Mouse (Mus musculus): ENCODE data around the gene Dact3.

Gene Dact3

DNA sequence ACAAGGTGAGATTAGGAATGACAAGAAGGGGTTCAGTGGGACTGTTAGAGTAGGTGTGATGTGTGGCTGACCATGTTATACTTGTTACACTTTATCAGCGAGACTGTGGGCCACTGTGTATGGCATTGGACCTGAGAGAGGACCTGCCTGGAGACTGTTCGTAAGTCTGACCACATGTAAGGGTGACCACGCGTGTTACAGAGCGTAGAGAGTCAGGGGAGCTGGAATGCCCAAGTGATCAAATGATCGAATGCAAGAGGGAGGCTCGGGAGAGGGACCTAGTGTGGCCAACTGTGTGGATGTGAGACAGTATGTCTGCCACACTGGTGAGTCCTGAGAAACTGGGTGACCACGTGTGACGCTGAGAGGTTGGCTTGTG is 17.2 kb downstream of the Dact3 start:
- DNase-seq (ENCODE audit: low spot score), result no peak

DNA sequence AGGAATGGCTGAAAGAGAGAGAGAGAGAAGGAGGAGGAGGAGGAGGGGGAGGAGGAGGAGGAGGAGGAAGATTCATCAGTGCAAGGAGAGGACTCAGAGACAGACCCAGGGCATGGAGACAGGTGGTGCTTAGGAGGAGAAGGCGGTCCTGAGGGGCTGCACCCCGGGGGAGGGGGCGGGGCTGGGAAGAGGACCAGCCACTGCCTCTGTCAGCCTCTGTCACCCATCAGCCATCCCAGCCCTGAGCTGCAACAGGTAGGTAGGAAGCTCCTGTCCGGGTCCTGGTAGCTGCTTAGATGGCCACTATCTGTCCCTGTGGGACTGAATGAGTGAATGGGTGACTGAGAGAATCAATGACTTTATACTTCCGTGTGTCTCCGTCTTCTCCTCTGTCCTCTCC is 18.5 kb downstream of the Dact3 start:
- no peak for DNase-seq (ENCODE audit: low spot score)

DNA sequence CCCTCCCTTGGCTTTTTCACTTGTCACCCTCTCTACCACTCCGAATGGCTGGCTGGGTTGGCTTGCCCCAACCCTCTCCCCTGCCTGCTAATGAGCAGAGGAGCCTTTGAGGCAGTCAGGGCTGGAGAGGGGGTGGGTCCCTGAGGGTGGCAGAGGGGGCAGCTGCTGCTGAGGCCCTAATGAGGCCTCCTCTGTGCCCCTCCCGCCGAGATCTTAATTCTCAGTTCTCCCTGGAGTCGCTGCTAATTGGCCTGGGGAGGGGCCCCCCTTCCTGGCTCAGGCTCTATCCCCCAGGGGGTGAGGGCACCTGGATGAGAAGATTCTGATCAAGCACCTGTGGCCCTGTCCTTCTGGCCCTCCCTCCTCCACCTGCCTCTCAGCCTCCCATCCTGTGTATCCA is 19.2 kb downstream of the Dact3 start:
- DNase-seq (ENCODE audit: low spot score), result no peak

DNA sequence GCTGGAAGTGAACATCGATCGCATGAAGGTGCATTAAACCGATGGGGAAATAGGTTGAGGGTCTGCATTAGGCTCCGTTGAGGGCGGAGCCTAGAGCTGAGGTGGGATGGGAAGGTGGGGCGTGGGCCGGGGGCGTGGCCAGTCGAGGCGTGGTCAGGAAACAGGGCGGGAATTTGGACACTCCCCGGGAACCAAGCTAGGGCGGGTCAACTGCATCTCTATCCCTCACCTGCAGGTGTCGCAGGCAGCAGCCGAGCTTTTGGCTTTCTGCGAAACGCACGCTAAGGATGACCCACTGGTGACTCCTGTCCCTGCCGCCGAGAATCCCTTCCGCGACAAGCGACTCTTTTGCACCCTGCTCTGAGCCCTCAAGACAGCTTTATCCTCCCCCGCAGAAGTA is 19.9 kb downstream of the Dact3 start:
- DNase-seq (ENCODE audit: low spot score), result no peak

DNA sequence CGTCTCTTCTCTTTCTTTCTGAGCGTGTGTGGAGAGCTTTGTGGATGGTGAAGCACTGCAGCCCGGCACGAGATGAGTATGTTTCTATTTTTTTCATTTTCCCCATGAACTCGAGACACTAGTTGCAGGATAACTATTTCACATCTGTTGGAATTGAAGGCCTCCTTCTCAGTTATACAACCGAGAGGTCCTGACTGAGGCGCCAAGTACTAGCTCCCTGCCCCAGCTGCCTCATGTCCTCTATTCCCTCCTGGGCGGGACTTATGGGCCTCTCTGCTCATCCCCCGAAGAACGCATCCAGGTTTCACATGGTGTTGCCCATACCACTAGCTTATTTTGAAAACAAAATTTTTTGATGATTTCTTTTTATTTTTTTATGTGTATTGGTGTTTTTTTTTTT is 20.4 kb downstream of the Dact3 start:
- no peak for DNase-seq (ENCODE audit: low spot score)

DNA sequence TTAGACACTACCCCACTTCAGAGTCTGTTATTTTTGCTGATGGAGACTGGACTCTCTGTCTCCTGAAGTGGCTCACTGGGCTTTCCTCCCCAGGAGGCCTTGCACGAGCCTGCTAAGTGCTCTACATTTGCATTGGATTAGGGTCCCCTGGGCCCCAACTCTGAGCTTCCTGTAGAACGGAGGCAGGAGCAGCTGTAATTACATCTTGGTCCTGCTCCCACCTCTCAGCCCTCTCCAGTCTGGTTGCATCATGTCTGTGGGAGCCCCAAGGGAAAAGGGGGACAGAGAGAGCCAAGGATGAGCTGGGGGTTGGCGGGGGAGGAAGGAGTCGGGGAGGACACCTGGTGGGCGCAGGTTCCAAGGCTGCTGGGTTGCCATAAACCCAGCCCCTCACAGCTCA is 25.4 kb downstream of the Dact3 start:
- DNase-seq (ENCODE audit: low spot score), result no peak

DNA sequence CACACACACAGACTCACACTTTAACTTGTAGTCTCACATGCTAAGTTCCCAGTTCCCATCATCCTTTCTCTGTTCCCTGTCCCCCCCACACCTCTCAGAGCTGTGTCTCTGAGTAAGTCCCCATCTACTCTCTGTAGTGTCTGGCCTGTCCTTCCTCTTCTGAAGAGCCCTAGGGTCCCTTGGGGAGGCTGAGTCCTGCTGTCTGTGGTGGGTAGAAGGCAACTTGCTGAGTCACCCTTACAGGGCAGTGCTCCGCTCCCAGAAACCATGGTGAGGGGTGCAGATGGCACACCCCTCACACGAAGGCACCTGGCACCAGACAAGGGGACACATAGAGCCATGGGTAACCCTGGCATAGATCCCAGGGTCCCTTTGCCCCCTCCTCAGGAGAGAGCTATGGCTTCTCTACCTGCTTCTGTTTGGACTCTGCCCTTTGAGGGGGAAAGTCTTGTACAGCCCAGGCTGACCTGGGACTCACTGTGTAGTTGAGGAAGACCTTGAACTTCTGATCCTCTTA is 28.4 kb downstream of the Dact3 start:
- no peak for DNase-seq (ENCODE audit: low spot score)

DNA sequence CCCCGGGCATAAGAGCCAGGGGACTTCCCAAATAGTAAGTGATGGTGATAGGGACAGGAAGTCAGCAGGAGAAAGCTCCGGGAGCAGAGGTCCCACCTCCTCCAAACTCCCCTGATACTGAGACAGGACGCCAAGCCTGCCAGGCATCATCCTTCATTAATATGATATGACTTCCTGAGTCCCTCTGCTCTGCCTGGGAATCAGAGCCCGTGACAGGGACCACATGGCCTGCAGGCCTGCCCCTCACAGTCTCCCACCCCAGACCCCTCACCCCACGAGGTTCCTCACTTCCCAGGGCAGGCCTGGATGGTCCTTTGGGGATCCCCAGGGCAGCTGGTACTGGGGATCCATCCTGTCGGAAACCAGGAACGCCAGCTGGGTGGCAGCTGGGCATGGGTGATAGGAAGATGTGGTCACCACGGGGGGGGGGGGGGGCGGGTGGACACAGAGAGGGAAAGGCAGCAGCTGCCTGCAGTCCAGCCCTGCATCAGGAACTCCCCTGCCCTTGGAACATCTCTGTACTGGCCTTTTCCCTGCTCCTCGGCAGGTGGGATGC is 29.1 kb downstream of the Dact3 start:
- no peak for DNase-seq (ENCODE audit: low spot score)

DNA sequence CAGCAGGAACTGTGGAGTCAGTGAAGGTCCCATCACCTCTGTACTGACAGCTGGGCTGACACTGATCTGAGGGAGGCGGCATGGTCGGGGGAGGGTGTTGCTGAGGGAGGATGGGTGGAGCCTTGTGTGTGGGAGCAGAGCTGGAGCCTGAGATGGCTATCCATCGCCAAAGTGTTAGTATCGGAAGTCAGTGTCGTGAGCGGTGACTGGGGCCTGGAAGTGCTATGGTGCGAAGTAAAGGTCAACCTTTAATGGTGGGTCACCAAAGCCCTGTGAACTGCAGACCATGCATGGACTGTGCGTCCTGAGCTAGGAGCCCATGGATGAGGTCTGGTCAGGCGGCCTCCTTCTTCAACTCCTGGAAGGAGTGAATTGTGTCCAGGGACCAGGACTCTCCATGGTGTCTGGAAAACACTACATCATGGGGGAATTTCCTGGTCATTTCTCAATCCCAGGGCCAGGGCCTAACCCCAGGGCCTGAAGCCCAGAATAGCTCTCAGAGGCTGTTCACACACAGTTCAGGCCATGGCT is 30.4 kb downstream of the Dact3 start:
- DNase-seq (ENCODE audit: low spot score), result peak; percentile 61

DNA sequence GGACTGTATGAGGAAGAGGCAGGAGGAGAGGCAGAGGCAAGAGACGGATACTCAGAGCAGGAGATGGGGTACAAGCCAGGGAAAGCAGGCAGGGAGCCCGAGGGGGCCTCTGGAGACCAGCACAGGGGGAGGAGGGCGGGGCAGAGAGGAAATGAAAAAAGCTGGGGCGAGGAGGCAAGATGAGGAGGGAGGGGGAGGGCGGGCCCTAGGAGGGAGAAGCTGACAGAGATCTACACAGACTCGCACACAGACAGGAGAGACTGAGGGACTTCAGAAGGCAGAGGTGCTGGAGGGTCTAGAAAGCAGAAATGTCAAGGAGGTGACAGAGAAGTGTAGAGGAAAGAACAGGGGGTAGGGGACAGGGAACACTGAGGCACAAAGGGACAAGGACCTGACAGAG is 31.2 kb downstream of the Dact3 start, which contains the start of gene Ptgir:
Ptgir (plus strand) TSS at position 210 of the 400 bp plus-strand sequence.
- DNase-seq (ENCODE audit: low spot score), result no peak

DNA sequence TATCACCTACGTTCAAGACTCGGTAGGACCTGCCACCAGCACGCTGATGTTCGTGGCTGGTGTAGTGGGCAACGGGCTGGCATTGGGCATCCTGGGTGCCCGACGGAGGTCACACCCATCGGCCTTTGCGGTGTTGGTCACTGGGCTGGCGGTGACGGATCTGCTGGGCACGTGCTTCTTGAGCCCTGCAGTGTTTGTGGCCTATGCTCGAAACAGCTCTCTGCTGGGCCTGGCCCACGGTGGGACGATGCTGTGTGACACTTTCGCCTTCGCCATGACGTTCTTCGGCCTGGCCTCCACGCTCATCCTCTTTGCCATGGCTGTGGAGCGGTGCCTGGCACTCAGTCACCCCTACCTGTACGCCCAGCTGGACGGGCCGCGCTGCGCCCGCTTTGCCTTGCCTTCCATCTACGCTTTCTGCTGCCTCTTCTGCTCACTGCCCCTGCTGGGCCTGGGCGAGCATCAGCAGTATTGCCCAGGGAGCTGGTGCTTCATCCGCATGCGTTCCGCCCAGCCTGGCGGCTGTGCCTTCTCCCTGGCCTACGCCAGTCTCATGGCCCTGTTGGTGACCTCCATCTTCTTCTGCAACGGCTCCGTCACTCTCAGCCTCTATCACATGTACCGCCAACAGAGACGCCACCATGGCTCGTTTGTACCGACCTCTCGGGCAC is 31.9 kb downstream of the Dact3 start:
- DNase-seq (ENCODE audit: low spot score), result no peak

DNA sequence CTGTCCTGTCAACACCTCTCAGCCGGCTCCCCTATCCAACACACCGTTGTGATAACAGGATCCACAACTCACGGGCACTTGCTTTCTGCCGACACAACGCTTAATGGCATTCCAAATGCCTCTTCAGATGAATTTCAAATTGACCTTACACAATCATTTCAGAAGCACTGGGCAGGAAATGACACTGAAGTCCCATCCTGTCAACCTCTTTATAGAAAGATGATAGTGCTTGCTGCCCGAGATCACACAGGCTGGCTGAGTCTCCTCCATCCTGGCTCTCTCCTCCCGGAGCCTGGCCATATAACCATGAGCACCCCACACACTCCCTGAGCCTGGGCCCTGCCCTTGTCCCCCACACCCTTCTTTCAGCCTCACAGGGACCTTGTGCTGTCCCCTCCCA is 32.7 kb downstream of the Dact3 start:
- no peak for DNase-seq (ENCODE audit: low spot score)

DNA sequence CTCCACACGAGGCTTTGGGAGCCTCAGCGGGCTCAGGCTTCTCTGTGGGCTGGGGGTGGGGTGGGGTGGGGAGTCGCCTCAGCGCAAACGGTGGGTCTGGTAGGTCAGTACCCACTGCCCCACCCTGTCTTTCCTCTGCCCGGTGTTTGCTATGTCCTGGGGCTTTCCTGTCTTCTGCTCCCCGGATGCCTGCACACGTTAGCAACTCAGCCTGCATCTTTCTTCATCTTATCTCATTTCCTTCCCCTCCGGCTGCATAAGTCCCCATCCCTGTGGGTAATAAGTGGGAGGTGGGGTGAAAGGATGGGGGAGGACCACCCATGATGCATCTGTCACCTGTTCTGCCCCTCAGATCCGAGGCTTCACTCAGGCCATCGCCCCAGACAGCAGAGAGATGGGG is 33.2 kb downstream of the Dact3 start:
- no peak for DNase-seq (ENCODE audit: low spot score)

DNA sequence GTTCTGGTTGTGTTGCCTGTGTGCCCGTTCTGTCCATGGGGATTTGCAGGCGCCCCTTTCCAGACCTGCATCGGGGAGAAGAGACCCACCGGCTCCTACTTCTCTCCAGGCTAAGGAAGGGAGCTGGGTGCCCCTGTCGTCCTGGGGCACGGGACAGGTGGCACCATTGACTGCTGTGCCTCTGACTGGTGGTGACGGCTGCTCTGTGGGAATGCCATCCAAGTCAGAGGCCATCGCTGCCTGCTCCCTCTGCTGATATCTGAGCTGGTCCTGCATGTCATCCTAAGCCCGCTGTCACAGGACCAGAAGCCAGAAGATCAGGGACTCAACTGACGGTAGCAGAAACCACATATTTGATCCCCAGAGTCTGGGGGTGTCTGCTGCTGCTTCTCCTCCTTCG is 33.7 kb downstream of the Dact3 start:
- no peak for DNase-seq (ENCODE audit: low spot score)

DNA sequence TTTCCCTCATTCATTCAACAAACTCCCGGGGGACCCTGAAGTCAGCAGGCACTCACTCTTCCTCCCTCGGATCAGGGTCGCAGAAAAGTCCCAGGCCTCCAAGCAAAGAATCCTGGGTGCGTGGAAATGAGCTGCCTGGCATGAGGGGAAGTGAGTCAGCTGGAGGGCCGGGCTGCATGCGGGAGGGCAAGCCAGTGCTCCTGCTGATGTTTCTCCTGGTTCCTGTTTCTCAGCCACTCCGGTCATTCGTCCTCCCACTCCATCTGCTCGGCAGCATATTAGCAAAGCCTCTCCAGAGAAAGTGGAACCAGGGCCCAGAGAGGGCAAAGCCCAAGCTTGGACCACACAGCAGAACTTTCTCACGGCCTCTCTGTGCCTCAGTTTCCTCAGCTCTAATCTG is 34.8 kb downstream of the Dact3 start:
- DNase-seq (ENCODE audit: low spot score), result no peak

DNA sequence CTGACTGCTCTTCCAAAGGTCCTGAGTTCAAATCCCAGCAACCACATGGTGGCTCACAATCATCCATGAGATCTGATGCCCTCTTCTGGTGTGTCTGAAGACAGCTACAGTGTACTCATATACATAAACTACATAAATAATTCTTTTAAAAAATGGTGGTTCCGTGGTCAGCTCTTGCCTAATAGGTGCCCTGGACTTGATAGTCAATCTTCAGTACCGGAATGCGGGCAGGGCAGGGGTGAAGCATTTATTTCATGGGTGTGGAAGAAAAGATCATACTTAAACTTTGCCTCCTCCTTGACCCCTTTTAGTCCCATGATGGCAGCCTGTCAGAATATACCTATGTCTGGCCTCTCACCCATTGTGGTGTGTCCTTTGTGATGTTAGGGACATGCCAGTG is 36.8 kb downstream of the Dact3 start:
- DNase-seq (ENCODE audit: low spot score), result no peak

DNA sequence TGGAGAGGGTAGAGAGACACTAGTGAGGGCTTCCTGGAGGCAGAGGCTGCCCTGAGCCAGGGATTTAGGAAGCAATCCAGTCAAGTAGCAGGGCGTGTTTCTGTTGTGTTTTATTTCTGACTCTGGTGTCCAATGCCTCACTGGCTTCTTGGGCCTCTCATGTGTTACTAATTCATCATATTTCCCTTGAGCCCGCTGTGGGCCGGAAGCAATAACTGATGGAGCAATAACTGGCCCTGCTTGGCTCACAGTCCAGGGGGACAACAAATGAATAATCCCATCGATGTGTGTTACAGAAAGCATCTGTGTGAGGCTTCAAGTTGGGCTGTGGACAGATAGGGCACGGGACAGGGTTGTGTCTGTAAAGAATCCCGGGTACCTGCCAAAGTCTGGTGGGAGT is 37.2 kb downstream of the Dact3 start:
- peak; percentile 63 for DNase-seq (ENCODE audit: low spot score)

DNA sequence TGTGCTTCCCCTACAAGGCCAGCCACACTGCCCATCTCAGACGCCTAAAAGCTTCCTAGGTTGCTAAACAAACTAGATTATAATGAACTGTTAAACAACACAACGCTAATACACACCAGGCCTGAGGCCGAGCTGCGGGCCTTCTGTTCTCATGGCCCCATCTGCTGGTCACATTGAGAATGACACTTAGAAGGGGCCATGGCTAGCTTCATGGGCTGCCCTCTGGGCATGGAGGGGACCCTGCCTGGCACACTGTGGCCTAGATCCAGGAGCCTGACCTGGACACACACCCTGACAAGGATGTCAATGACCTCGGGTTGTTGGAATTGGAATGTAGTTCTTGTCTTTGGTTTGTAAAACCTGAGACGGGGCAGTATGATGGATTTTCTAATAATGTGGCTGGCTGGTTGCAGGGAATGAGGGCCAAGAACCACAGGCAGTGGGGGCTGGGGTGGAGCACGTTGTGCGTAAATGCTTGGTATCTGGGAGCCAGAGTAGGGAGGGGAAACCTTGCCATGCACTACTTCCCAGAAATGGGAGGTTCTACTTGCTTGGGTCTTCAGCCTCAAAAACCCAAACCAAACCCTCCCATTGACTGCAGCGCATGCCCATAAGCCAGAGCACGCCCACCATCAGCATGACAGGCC is 38.8 kb downstream of the Dact3 start:
- DNase-seq (ENCODE audit: low spot score), result peak; percentile 73

DNA sequence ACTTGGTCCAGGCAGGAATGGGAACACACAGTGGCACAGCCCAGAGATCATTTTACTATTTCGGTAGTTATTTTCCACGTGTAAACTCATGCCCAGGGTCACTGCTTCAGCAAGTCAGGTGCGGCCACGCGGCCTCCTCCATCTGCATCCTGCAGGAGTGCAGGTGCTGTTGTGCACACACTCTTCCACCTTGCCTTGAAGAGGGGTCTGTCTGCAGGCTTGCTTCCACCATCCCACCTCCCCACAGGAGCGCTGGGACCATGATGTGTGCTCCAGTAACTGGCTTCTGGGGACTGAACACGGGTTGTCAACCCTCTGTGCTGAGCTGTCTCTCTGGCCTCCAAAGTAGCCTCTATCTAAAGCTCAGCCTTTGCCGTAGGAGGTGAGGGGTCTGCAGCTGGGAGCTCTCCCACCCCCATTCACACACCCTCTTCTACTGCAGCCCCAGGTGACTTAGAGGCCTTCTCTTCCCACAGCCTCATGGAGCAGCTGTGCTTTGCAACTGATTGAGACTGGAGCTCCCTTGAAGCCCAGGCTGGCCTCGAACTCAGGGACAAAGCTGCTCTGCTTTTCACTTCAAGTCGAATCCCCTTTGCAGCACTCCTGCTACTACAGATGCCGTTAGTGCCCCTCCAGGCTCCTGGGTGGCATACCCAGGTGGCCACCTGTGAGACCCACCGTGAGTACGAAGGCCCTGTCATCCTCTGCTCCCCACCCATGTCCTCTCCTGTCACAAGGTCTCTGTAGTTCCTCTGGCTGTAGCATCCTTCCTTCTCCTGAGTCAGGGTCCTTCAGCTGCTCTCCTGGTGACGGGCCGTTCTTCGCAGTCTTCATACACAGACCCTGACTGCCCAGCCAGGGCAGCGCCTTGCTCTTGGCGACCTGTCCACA is 39.6 kb downstream of the Dact3 start:
- no peak for DNase-seq (ENCODE audit: low spot score)

DNA sequence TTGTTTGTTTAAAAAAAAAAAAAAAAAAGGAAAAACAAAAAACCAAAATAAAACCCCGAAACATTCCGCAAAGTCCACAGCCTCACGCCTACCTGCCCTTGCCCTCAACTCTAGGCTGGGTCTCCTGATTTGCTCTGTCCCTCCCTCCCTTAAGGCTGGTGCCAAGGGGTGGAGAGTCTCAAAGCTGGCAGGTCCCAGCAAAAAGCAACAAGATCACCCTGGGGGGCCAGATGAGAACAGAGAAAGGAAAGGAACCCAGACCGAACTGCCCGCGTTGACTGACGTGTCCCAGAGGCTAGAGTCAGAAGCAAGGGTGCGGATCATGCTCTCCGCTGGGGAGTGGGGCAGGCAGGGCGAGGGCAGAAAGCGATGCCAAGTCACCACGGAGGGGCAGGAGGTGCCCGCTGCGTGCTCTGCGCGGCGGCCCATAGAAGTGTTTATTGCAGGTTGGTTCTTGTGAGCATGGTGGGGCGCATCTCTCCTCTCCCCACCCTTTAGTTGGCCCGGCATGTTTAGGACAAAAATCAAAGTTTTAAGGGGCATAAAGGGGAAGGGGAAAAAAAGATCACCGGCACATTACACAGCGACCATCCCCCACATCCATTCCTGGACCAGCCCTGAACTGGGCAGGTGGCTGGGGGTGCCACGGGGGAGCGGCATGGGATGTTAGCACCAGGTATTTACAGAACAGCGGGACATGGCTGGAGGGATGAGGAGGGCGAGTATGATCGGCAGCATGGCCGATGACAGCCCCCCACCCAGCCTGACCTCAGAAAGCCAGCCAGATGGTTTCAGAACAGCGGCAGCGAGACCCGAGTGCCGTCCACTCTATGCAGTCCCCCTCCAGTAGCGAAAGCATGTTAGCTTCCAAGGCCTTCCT is 40.6 kb downstream of the Dact3 start:
- no peak for DNase-seq (ENCODE audit: low spot score)

All from adipocyte (in vitro differentiated cells).